ENCODE assay signal across 32 mouse cellular contexts in the genomic region with DNA sequence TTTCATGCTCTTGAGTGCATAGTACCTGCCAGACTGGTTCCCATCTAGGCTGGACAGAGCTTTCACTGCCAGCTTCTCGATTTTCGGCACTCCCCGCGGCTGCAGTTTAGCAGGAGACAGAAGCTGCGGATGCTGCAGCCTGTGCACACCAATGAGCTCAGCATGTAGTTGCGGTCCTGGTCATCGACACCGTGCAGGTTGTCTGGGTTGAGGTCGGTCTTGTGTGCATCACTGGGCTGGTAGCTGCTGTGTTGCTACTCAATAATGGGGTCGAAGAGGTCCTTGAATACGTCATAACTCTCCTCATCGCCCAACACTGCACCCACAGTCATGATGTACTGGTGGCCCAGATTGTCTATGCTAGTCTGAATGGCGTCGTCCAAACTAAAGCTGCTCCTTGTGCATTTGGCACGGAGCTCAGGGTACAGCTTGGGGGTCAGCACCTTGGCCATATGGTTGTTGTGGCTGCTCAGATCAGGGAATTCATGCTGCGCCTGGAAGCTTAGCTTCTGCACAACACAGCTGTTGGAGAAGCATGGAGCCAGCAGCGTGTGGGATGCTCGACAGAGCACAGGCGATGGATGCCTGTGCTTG. TPM values are rescaled to one million over a fixed set of nuclear protein-coding genes. Genes with fewer than 3 reads are reported as not detected.
DNase-seq lines count a peak whose midpoint lies in the region.
"Had no signal": no experiment of that assay in that cellular context is flagged by ENCODE, and none has a peak within 500 bp of the region (broad histone marks: within the 10 kb centered on the region; RNA-seq: fewer than 3 reads in every experiment).

No protein-coding gene starts in this region.

- H3K4me3 ChIP-seq in heart, embryonic 10.5 days: no peak overlapping the region
- H3K4me3 ChIP-seq: forebrain, embryonic 13.5 days; intestine, embryonic 15.5 days; limb, embryonic 13.5 days; liver, embryonic 12.5 days; midbrain, embryonic 12.5 days had no signal

- peak; percentile 61 for DNase-seq in heart, adult 11 months
- no peak for DNase-seq in heart, embryonic 10.5 days (ENCODE audit: low spot score)
- peak; percentile 41 for DNase-seq in left cerebral cortex, postnatal 4 days
- no peak for DNase-seq in left cerebral cortex, adult 11 months (ENCODE audit: low spot score)
- peak; percentile 56 to 67 for DNase-seq in cerebellum, postnatal 10 days
- peak; percentile 0 for DNase-seq in telencephalon, adult 2 months (ENCODE audit: low read depth, low spot score)
- no peak for DNase-seq in kidney, adult 11 months
- DNase-seq: adrenal gland, adult 8-10 months; heart, postnatal 4 days; kidney, adult 9 months; kidney, postnatal 14 days; lung, adult 18-20 months; lung, postnatal 10 days; right cerebral cortex, postnatal 14 days; thymus, postnatal 14 days had no signal

- H3K9me3 ChIP-seq in heart, embryonic 10.5 days: no peaks in the 10 kb centered on the region; the same call in 1 of the 2 replicates
- H3K9me3 ChIP-seq: intestine, embryonic 15.5 days; midbrain, embryonic 12.5 days had no signal

- intact Hi-C loops in left cerebral cortex, postnatal 4 days (cut with DNase I): no loop called here

- H3K36me3 ChIP-seq in heart, embryonic 10.5 days: no peaks in the 10 kb centered on the region
- H3K36me3 ChIP-seq: intestine, embryonic 15.5 days; limb, embryonic 13.5 days; liver, embryonic 12.5 days; midbrain, embryonic 12.5 days had no signal

- WGBS in heart, embryonic 10.5 days: 90% methylated on average over 19 of the region's 19 CpGs

- H3K4me1 ChIP-seq in heart, embryonic 10.5 days: no peaks in the 10 kb centered on the region
- H3K4me1 ChIP-seq: forebrain, embryonic 13.5 days; intestine, embryonic 15.5 days; limb, embryonic 13.5 days; liver, embryonic 12.5 days; midbrain, embryonic 12.5 days had no signal

- no peak overlapping the region for H3K27ac ChIP-seq in heart, embryonic 10.5 days
- H3K27ac ChIP-seq: forebrain, embryonic 13.5 days; intestine, embryonic 15.5 days; limb, embryonic 13.5 days; liver, embryonic 12.5 days; midbrain, embryonic 12.5 days; stomach, postnatal 0 days had no signal

- H3K27me3 ChIP-seq in heart, embryonic 10.5 days (ENCODE audit: insufficient read depth, poor library complexity, severe bottlenecking): no peaks in the 10 kb centered on the region
- H3K27me3 ChIP-seq: forebrain, embryonic 13.5 days; intestine, embryonic 15.5 days; limb, embryonic 13.5 days; liver, embryonic 12.5 days; midbrain, embryonic 12.5 days had no signal

RNA-seq across cellular contexts. Expression of gene Sult1c1, which starts 48.8 kb away (rescaled TPM):
- polyA plus RNA-seq in heart, embryonic 10.5 days (2016; fragmentation: Nextera tagmentation; extraction: Ambion mirVana): not detected in 2 replicates
- not detected for total RNA-seq in left cerebral cortex, postnatal 4 days (2021)
- total RNA-seq: adrenal gland, adult 8-10 months; gastrocnemius, adult 18-20 months; gastrocnemius, postnatal 4 days; heart, postnatal 4 days; layer of hippocampus, adult 18-20 months; layer of hippocampus, postnatal 36 days; left cerebral cortex, postnatal 14 days; MEL had no signal
- polyA plus RNA-seq: activated CD4-positive, CD25-positive, alpha-beta regulatory T cell, adult 4 months; brain, embryonic 14.5 days; C2C12; heart, embryonic 16.5 days; intestine, embryonic 15.5 days; limb, embryonic 13.5 days; liver, embryonic 12.5 days; midbrain, embryonic 12.5 days; neural tube, embryonic 11.5 days; stomach, postnatal 0 days had no signal

Comparison
In these comparisons a context has a peak if more than half of its experiments do, and no peak if none do; other contexts are left out.
1. DNase-seq: peak in heart, adult 11 months (single experiment), left cerebral cortex, postnatal 4 days (single experiment), cerebellum, postnatal 10 days (2 of 2) and telencephalon, adult 2 months (single experiment); none in heart, embryonic 10.5 days (single experiment), left cerebral cortex, adult 11 months (single experiment) and kidney, adult 11 months (single experiment).